Mouse (Mus musculus): ENCODE measurements at regions not wholly inside any gene's neighbourhood (a gene's known extent, or its start where the extent isn't known, plus 50 kb on each side); places are given as distances from the start of the nearest gene placed in this dataset.

- H3K4me3 ChIP-seq (ENCODE audit: insufficient read depth in 1 of 2, low read depth in 1 of 2, low read length in 2 of 2, poor library complexity in 1 of 2, severe bottlenecking in 1 of 2) = no peak overlapping the region
- TF ChIP-seq ZC3H11A (IDR thresholded peaks at IDR 0.05; ENCODE audit: borderline replicate concordance, low read depth, low read length) (no peak), MAFK (IDR thresholded peaks at IDR 0.05; ENCODE audit: insufficient read depth, low read depth, low read length) (no peak), ZNF384 (IDR thresholded peaks at IDR 0.05; ENCODE audit: low read depth, low read length) (no peak), CHD2 (IDR thresholded peaks at IDR 0.05; ENCODE audit: low read depth, low read length) (no peak), HCFC1 (IDR thresholded peaks at IDR 0.05; ENCODE audit: borderline replicate concordance, insufficient read depth, low read length) (no peak)
- H3K4me1 ChIP-seq (ENCODE audit: control insufficient read depth in 2 of 2, insufficient read depth in 2 of 2, low read length in 2 of 2, poor library complexity in 1 of 2) = no peaks in the 10 kb centered on the region
- H3K9me3 ChIP-seq (ENCODE audit: control insufficient read depth, insufficient read depth, low read depth, low read length) = no peaks in the 10 kb centered on the region
- H3K9ac ChIP-seq (ENCODE audit: insufficient read depth, low read depth, low read length, poor library complexity, severe bottlenecking) = no peak overlapping the region
- no peak for DNase-seq (ENCODE audit: low read depth, low spot score)
- H3K27ac ChIP-seq (ENCODE audit: insufficient read depth, low read depth, low read length, poor library complexity, severe bottlenecking) = no peak overlapping the region
- no peaks in the 10 kb centered on the region for H3K36me3 ChIP-seq (ENCODE audit: control insufficient read depth, insufficient read depth, low read length, poor library complexity, severe bottlenecking)
- in situ Hi-C loops (cut with MboI; ENCODE audit: low sequenced_read_pairs in 2 of 2, unreplicated experiment in 2 of 2) = no loop called here
Measured at GRCm38 (mm10) chr16:46663008-46663407, 164.7 kb upstream of the Nectin3 start.

DNA sequence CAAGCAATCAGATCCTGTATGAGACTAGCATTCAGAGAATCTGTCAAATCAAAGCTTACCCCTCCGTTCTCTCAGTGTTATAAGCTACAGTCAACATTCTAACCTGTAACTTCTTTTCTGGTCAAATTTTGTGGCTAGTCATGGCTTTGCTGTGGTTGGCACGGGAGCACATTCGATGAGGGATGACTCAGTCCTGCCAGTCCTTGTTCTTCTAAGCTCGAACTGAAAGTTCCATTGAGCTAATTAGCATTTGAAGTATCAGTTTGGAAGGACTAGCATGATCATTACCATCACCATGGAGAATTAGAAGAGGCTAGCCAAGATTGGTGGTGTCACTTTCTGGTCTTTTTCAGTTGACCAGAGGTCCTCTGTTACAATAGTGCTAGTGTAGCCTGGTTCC, 156.7 kb upstream of the Nectin3 start:
- in situ Hi-C loops (cut with MboI; ENCODE audit: low sequenced_read_pairs in 2 of 2, unreplicated experiment in 2 of 2) = no loop called here
- no peak for DNase-seq (ENCODE audit: low read depth, low spot score)
- H3K9me3 ChIP-seq (ENCODE audit: control insufficient read depth, insufficient read depth, low read depth, low read length) = no peaks in the 10 kb centered on the region
- no peak overlapping the region for H3K27ac ChIP-seq (ENCODE audit: insufficient read depth, low read depth, low read length, poor library complexity, severe bottlenecking)
- H3K9ac ChIP-seq (ENCODE audit: insufficient read depth, low read depth, low read length, poor library complexity, severe bottlenecking) = no peak overlapping the region
- no peak overlapping the region for H3K4me3 ChIP-seq (ENCODE audit: insufficient read depth in 1 of 2, low read depth in 1 of 2, low read length in 2 of 2, poor library complexity in 1 of 2, severe bottlenecking in 1 of 2)
- H3K4me1 ChIP-seq (ENCODE audit: control insufficient read depth in 2 of 2, insufficient read depth in 2 of 2, low read length in 2 of 2, poor library complexity in 1 of 2) = no peaks in the 10 kb centered on the region
- TF ChIP-seq MAFK (IDR thresholded peaks at IDR 0.05; ENCODE audit: insufficient read depth, low read depth, low read length) (no peak), ZC3H11A (IDR thresholded peaks at IDR 0.05; ENCODE audit: borderline replicate concordance, low read depth, low read length) (no peak), HCFC1 (IDR thresholded peaks at IDR 0.05; ENCODE audit: borderline replicate concordance, insufficient read depth, low read length) (no peak), ZNF384 (IDR thresholded peaks at IDR 0.05; ENCODE audit: low read depth, low read length) (no peak), CHD2 (IDR thresholded peaks at IDR 0.05; ENCODE audit: low read depth, low read length) (no peak)
- no peaks in the 10 kb centered on the region for H3K36me3 ChIP-seq (ENCODE audit: control insufficient read depth, insufficient read depth, low read length, poor library complexity, severe bottlenecking)

GRCm38 (mm10) chr16:46625807-46626206, 127.5 kb upstream of the Nectin3 start:
- no peaks in the 10 kb centered on the region for H3K4me1 ChIP-seq (ENCODE audit: control insufficient read depth in 2 of 2, insufficient read depth in 2 of 2, low read length in 2 of 2, poor library complexity in 1 of 2)
- H3K9ac ChIP-seq (ENCODE audit: insufficient read depth, low read depth, low read length, poor library complexity, severe bottlenecking) = no peak overlapping the region
- no peaks in the 10 kb centered on the region for H3K9me3 ChIP-seq (ENCODE audit: control insufficient read depth, insufficient read depth, low read depth, low read length)
- no peak overlapping the region for H3K27ac ChIP-seq (ENCODE audit: insufficient read depth, low read depth, low read length, poor library complexity, severe bottlenecking)
- no peak for DNase-seq (ENCODE audit: low read depth, low spot score)
- no peaks in the 10 kb centered on the region for H3K36me3 ChIP-seq (ENCODE audit: control insufficient read depth, insufficient read depth, low read length, poor library complexity, severe bottlenecking)
- no peak overlapping the region for H3K4me3 ChIP-seq (ENCODE audit: insufficient read depth in 1 of 2, low read depth in 1 of 2, low read length in 2 of 2, poor library complexity in 1 of 2, severe bottlenecking in 1 of 2)
- in situ Hi-C loops (cut with MboI; ENCODE audit: low sequenced_read_pairs in 2 of 2, unreplicated experiment in 2 of 2) = no loop called here
- TF ChIP-seq CHD2 (IDR thresholded peaks at IDR 0.05; ENCODE audit: low read depth, low read length) (no peak), ZNF384 (IDR thresholded peaks at IDR 0.05; ENCODE audit: low read depth, low read length) (no peak)

DNA sequence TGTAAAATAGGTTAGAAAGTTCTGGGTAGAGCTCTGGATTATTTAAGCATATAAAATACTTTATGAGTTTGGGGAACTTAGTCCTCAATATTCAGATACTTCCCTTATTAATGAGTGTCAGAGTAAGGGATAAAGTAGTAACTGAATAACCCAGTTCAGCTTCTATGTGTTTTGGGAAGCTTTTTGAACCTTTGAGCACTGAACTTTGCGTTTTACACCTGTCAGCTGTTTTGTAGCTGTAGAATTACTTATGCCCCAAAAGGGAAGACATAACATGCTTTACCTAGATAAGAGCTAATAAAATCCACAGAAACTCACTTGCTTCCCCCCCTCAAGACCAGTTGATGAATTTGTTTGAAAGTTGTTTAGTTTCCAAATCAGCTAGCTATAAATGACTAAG, 124.9 kb upstream of the Nectin3 start:
- in situ Hi-C loops (cut with MboI; ENCODE audit: low sequenced_read_pairs in 2 of 2, unreplicated experiment in 2 of 2) = no loop called here

DNA sequence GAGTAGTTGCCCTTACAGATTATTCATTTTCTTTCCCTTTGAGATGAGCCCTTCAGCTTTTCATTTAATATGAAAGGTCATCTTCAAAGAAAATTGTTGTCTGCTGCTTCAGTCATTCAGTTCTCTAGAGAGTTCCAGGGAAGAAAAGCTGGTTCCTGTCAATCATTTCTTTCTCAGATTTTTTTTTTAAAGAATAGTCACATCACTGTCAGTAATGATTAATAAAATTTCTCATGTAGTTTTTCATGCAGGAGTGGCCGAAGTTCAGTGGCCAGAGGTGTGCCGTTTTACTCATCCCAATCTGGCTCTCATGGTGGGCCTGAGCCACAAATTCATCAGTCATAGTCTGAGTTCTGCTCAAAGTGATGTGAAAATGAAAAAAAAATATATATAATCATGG, 121.5 kb upstream of the Nectin3 start:
- no peak overlapping the region for H3K4me3 ChIP-seq (ENCODE audit: insufficient read depth in 1 of 2, low read depth in 1 of 2, low read length in 2 of 2, poor library complexity in 1 of 2, severe bottlenecking in 1 of 2)
- in situ Hi-C loops (cut with MboI; ENCODE audit: low sequenced_read_pairs in 2 of 2, unreplicated experiment in 2 of 2) = no loop called here
- no peaks in the 10 kb centered on the region for H3K9me3 ChIP-seq (ENCODE audit: control insufficient read depth, insufficient read depth, low read depth, low read length)
- H3K9ac ChIP-seq (ENCODE audit: insufficient read depth, low read depth, low read length, poor library complexity, severe bottlenecking) = no peak overlapping the region
- H3K27ac ChIP-seq (ENCODE audit: insufficient read depth, low read depth, low read length, poor library complexity, severe bottlenecking) = no peak overlapping the region
- H3K36me3 ChIP-seq (ENCODE audit: control insufficient read depth, insufficient read depth, low read length, poor library complexity, severe bottlenecking) = no peaks in the 10 kb centered on the region
- DNase-seq (ENCODE audit: low read depth, low spot score) = no peak
- H3K4me1 ChIP-seq (ENCODE audit: control insufficient read depth in 2 of 2, insufficient read depth in 2 of 2, low read length in 2 of 2, poor library complexity in 1 of 2) = no peaks in the 10 kb centered on the region
- TF ChIP-seq MAFK (IDR thresholded peaks at IDR 0.05; ENCODE audit: insufficient read depth, low read depth, low read length) = no peak
- no peak for TF ChIP-seq ZC3H11A (IDR thresholded peaks at IDR 0.05; ENCODE audit: borderline replicate concordance, low read depth, low read length)
- no peak for TF ChIP-seq ZNF384 (IDR thresholded peaks at IDR 0.05; ENCODE audit: low read depth, low read length)
- TF ChIP-seq HCFC1 (IDR thresholded peaks at IDR 0.05; ENCODE audit: borderline replicate concordance, insufficient read depth, low read length) = no peak
- TF ChIP-seq CHD2 (IDR thresholded peaks at IDR 0.05; ENCODE audit: low read depth, low read length) = no peak

More for the DNA sequence above, 124.9 kb upstream of the Nectin3 start:
- Histone ChIP-seq H3K9me3 (ENCODE audit: control insufficient read depth, insufficient read depth, low read depth, low read length) (no peaks in the 10 kb centered on the region), H3K36me3 (ENCODE audit: control insufficient read depth, insufficient read depth, low read length, poor library complexity, severe bottlenecking) (no peaks in the 10 kb centered on the region), H3K4me1 (ENCODE audit: control insufficient read depth in 2 of 2, insufficient read depth in 2 of 2, low read length in 2 of 2, poor library complexity in 1 of 2) (no peaks in the 10 kb centered on the region), H3K4me3 (ENCODE audit: insufficient read depth in 1 of 2, low read depth in 1 of 2, low read length in 2 of 2, poor library complexity in 1 of 2, severe bottlenecking in 1 of 2) (no peak overlapping the region), H3K9ac (ENCODE audit: insufficient read depth, low read depth, low read length, poor library complexity, severe bottlenecking) (no peak overlapping the region), H3K27ac (ENCODE audit: insufficient read depth, low read depth, low read length, poor library complexity, severe bottlenecking) (no peak overlapping the region)
- DNase-seq (ENCODE audit: low read depth, low spot score) = no peak
- TF ChIP-seq MAFK (IDR thresholded peaks at IDR 0.05; ENCODE audit: insufficient read depth, low read depth, low read length) (no peak), HCFC1 (IDR thresholded peaks at IDR 0.05; ENCODE audit: borderline replicate concordance, insufficient read depth, low read length) (no peak), CHD2 (IDR thresholded peaks at IDR 0.05; ENCODE audit: low read depth, low read length) (no peak), ZC3H11A (IDR thresholded peaks at IDR 0.05; ENCODE audit: borderline replicate concordance, low read depth, low read length) (no peak), ZNF384 (IDR thresholded peaks at IDR 0.05; ENCODE audit: low read depth, low read length) (no peak)
